Mouse (Mus musculus) heart, embryonic 12.5 days (tissue): ENCODE measurements around the gene Gm614. TPM values are rescaled to one million over a fixed set of nuclear protein-coding genes. Genes with fewer than 3 reads are reported as not detected.

Source experiments
- ATAC-seq: fragments of 200-750 bp; cut with Nextera tagmentation; 2 replicates; pipeline ENCODE4 v1.8.0; 2017; ENCODE audit warnings: moderate TSS enrichment, moderate library complexity; ENCODE audit not compliant: insufficient number of reproducible peaks, low FRiP score
- H3K27ac ChIP-seq: fragments of 300-500 bp; sonication (generic); 2 replicates; pipeline ENCODE4 v1.5.1; 2016; ENCODE audit warnings: mild to moderate bottlenecking, moderate library complexity; ENCODE audit not compliant: poor library complexity, severe bottlenecking
- H3K27me3 ChIP-seq: fragments of 300-500 bp; sonication (generic); replicated peaks from 2 replicates; pipeline ENCODE4 v1.6.1; 2016; ENCODE audit warnings: mild to moderate bottlenecking, moderate library complexity
- H3K36me3 ChIP-seq: fragments of 300-500 bp; sonication (generic); 2 replicates; pipeline ENCODE4 v1.6.1; 2016; ENCODE audit warnings: mild to moderate bottlenecking, moderate library complexity
- H3K4me1 ChIP-seq: fragments of 300-500 bp; sonication (generic); replicated peaks from 2 replicates; pipeline ENCODE4 v1.6.1; 2016; ENCODE audit warnings: mild to moderate bottlenecking
- H3K4me2 ChIP-seq: fragments of 300-500 bp; sonication (generic); 2 replicates; pipeline ENCODE4 v1.6.1; 2016; ENCODE audit warnings: mild to moderate bottlenecking, moderate library complexity
- H3K4me3 ChIP-seq: fragments of 300-500 bp; sonication (generic); 2 replicates; pipeline ENCODE4 v1.5.1; 2016; ENCODE audit warnings: mild to moderate bottlenecking
- H3K9ac ChIP-seq: fragments of 300-500 bp; sonication (generic); 2 replicates; pipeline ENCODE4 v1.6.1; 2016; ENCODE audit warnings: mild to moderate bottlenecking, moderate library complexity
- H3K9me3 ChIP-seq: fragments of 300-500 bp; sonication (generic); replicated peaks from 2 replicates; pipeline ENCODE4 v1.6.1; 2016; ENCODE audit warnings: mild to moderate bottlenecking, moderate library complexity
- WGBS: fragments of 180-500 bp; shearing (Covaris S2); methylation state at CpG from one replicate; pipeline ENCODE4 v1.1.7; 2016; 5-methylcytosine and 5-hydroxymethylcytosine counted together
- polyA plus RNA-seq: library from polyadenylated mRNA; unstranded; fragments of >200 nt; fragmentation: Nextera tagmentation; extraction: Ambion mirVana; gene quantifications from 2 replicates; pipeline ENCODE4 v1.2.1, GENCODE M21; 2016

Gene Gm614
- polyA plus RNA-seq, 1 experiment from 2014 or later: not detected

DNA sequence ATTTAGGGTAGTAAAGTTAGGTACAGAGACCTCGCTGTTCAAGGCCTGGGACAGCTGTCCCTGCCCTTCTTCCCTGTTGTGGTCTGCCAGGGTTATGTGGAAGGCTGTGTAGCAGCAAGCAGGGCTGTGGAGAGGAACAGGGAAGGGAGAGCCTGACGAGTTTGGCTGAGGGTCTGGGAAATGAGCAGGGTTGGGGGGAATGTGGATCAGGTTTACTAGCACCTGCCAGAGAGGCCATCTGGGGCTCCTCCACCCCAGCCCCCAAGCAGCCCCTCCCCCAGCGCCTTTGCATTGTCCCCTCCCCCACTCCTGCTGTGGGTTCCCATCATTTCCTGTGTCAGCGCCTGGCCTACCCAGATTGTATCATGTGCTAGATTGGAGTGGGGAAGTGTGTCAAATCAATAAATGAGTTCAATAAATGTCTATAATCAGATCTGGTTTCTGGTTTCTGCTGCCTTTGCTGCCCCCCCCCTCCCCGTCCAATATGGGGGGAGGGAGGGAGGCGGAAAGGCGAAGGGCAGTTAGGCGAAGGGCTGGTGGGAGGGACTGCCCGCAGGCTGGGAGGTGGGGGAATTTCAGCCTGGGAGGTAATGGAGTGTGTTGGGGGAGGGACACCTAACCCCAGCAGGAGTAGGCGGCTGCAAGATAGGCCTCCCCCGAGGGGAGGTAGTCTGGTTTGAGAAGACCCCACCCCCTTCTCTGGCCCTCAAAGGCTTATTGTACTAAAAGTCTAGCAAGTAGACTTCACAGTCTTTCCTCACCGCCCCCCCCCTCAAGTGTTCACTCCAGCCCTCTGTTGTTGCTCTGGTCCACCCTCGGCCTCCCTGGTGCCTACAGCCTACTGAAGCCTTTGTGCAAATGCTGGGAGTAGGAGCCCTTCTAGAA is 3.1 kb downstream of the Gm614 start:
- H3K36me3 ChIP-seq: peaks cover 12% of the 10 kb centered on the region
- 23% methylated on average over 12 of the region's 13 CpGs for WGBS
- H3K27me3 ChIP-seq: 0 out of 2 replicates have a peak, but pooled peaks cover 5% of the 10 kb centered on the region
- H3K9me3 ChIP-seq: no peaks in the 10 kb centered on the region
- H3K9ac ChIP-seq: 0 out of 2 replicates have a peak overlapping the region, but pooled peaks have one; percentile 20
- peak; percentile 60; the same call in 1 of the 2 replicates for ATAC-seq
- H3K27ac ChIP-seq: peak overlapping the region; percentile 70
- H3K4me3 ChIP-seq: no peak overlapping the region
- peak overlapping the region; percentile 21 for H3K4me2 ChIP-seq
- peaks cover 20% of the 10 kb centered on the region; the same call in 1 of the 2 replicates for H3K4me1 ChIP-seq

DNA sequence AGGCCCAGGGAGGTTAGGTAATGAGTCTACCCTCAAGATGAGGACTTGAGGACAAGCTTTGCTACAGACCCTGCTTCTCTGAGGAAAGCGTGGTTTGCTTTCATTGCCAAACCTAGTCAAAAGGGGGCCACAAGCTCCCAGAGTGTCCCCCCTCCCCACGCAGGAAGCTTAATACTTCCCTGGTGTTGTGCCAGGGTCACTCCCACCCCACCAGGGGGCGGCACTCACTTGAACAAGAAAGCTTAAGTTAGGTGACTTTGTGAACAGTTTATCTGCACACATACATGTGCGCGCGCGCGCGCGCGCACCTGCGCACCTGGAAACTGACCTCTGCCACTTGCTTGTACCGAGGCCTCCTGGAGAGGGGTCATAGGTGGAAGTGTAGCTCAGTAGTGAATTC is 7.2 kb downstream of the Gm614 start:
- Histone ChIP-seq H3K27ac (no peak overlapping the region), H3K4me2 (peak overlapping the region; percentile 77), H3K9me3 (no peaks in the 10 kb centered on the region), H3K36me3 (peaks cover 12% of the 10 kb centered on the region), H3K27me3 (0 out of 2 replicates have a peak, but pooled peaks cover 5% of the 10 kb centered on the region), H3K4me3 (no peak overlapping the region), H3K9ac (no peak overlapping the region), H3K4me1 (peaks cover 17% of the 10 kb centered on the region; the same call in 1 of the 2 replicates)
- ATAC-seq: no peak
- 77% methylated on average over 13 of the region's 13 CpGs for WGBS

DNA sequence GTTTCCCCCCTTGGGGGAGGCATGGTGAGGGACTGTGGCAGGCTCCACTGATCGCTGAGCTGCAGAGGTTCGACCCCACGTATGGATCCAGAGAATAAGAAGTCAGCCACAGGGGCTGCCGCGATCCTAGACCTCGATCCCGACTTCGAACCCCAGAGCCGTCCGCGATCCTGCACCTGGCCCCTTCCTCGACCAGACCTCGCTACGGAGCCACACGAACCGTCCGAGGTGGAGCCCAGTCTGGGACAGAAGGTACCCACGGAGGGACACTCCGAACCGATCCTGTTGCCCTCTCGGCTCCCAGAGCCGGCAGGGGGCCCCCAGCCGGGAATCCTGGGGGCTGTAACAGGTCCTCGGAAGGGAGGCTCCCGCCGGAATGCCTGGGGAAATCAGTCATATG is 9.1 kb downstream of the Gm614 start:
- Histone ChIP-seq H3K27ac (peak overlapping the region; percentile 73), H3K36me3 (peaks cover 12% of the 10 kb centered on the region), H3K4me1 (0 out of 2 replicates have a peak, but pooled peaks cover 3% of the 10 kb centered on the region), H3K4me3 (peak overlapping the region; percentile 60), H3K27me3 (0 out of 2 replicates have a peak, but pooled peaks cover 5% of the 10 kb centered on the region), H3K9ac (peak overlapping the region; percentile 73), H3K9me3 (no peaks in the 10 kb centered on the region), H3K4me2 (peak overlapping the region; percentile 77)
- 22% methylated on average over 26 of the region's 26 CpGs for WGBS
- peak; percentile 29 for ATAC-seq

DNA sequence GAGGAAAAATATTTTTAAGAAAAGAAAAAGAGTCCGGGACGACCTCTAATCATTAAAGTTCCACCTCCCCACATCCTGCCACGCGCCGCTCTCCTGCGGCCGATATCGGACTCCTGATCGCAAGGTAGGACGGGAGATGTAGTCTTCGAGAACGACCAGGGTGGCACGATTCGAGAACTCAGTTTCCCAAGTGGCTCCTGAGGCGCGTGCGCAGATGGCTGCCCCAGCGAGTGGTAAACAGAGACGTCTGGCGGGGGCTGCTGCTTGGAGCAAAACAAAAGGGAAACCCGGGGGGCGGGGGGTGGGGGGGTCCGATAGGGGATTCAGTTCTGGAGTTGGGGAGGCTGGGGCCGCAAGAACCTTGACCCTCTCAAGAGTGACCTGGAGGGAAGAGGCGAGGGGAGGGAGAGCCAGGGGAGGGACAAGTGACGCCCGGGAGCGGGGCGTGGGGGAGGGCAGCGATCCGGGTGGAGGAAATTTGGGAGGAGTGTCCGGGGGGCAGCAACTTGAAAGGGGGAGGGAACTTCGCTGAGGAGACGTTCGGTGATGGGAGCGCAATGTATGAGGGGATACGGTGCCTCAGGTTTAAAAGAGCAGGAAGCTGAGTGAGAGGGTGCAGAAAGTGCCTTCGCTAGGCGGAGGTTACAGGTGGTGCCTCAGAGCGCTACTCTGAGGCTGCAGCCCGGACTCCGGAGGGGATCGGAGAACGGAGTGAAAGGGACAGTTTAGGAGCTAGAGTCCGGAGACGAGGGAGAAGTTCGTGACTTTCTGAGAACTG is 9.7 kb downstream of the Gm614 start, which contains the start of gene Foxo4:
Gene Foxo4 (plus strand): TSS at position 577 of the 778 bp plus-strand sequence.
- ATAC-seq: peak; percentile 90
- WGBS: 19% methylated on average over 47 of the region's 47 CpGs
- H3K27me3 ChIP-seq: 0 out of 2 replicates have a peak, but pooled peaks cover 5% of the 10 kb centered on the region

DNA sequence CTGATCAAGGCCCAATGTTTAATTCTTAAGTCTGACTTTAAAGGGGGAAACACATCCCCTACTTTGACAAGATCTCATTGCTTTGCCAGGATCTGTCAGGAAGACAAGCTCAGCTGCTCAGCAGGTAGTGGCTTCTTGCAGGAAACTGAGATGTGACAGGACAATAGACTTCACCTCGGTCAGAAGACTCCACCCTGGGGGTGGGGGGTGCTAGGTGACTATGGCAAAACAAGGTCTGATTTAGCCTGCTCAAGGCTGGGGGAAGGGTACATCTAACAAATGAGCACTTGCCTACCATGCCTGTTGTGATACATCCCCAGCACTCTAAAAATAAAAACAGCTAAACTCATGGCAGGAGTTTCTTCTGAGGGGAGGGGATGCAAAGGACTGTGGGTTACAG is 18.8 kb downstream of the Gm614 start:
- H3K4me3 ChIP-seq: no peak overlapping the region
- H3K36me3 ChIP-seq: no peaks in the 10 kb centered on the region
- no peaks in the 10 kb centered on the region for H3K9me3 ChIP-seq
- H3K9ac ChIP-seq: no peak overlapping the region
- H3K27me3 ChIP-seq: 0 out of 2 replicates have a peak, but pooled peaks cover 3% of the 10 kb centered on the region
- ATAC-seq: no peak
- H3K27ac ChIP-seq: no peak overlapping the region
- no peaks in the 10 kb centered on the region for H3K4me1 ChIP-seq
- 17% methylated on average over 1 of the region's 1 CpGs for WGBS
- no peak overlapping the region for H3K4me2 ChIP-seq

More for the DNA sequence above, 9.7 kb downstream of the Gm614 start, which contains the start of gene Foxo4:
- Histone ChIP-seq H3K4me1 (0 out of 2 replicates have a peak, but pooled peaks cover 3% of the 10 kb centered on the region), H3K9ac (peak within 1 kb of the TSS; percentile 73), H3K4me3 (peak within 1 kb of the TSS; percentile 60), H3K9me3 (no peaks in the 10 kb centered on the region), H3K36me3 (peaks cover 12% of the 10 kb centered on the region), H3K4me2 (peak within 1 kb of the TSS; percentile 77), H3K27ac (peak within 1 kb of the TSS; percentile 73)

DNA sequence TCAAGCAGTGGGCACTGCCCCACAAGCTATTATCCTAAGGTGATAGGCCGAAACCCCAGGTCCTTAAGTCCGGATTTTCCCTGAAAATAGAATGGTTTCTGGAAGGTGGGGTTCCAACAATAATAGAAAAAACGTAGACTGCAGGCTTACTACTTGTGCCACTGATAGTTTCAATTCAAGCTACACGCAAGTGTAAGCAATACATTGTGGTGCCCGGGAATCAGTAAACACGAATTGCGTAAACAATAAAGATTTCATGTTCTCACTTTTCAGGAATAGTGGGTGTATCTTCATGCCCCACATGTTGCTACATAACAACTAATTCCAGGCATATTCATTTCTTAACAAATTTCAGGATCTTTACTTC is 41.0 kb downstream of the Gm614 start:
- Histone ChIP-seq H3K36me3 (no peaks in the 10 kb centered on the region), H3K27me3 (no peaks in the 10 kb centered on the region), H3K4me1 (no peaks in the 10 kb centered on the region), H3K9me3 (no peaks in the 10 kb centered on the region), H3K9ac (peak overlapping the region; percentile 30; the same call in 1 of the 2 replicates), H3K27ac (no peak overlapping the region), H3K4me3 (peak overlapping the region; percentile 70), H3K4me2 (peak overlapping the region; percentile 70)
- ATAC-seq: no peak
- WGBS: 36% methylated on average over 7 of the region's 7 CpGs

DNA sequence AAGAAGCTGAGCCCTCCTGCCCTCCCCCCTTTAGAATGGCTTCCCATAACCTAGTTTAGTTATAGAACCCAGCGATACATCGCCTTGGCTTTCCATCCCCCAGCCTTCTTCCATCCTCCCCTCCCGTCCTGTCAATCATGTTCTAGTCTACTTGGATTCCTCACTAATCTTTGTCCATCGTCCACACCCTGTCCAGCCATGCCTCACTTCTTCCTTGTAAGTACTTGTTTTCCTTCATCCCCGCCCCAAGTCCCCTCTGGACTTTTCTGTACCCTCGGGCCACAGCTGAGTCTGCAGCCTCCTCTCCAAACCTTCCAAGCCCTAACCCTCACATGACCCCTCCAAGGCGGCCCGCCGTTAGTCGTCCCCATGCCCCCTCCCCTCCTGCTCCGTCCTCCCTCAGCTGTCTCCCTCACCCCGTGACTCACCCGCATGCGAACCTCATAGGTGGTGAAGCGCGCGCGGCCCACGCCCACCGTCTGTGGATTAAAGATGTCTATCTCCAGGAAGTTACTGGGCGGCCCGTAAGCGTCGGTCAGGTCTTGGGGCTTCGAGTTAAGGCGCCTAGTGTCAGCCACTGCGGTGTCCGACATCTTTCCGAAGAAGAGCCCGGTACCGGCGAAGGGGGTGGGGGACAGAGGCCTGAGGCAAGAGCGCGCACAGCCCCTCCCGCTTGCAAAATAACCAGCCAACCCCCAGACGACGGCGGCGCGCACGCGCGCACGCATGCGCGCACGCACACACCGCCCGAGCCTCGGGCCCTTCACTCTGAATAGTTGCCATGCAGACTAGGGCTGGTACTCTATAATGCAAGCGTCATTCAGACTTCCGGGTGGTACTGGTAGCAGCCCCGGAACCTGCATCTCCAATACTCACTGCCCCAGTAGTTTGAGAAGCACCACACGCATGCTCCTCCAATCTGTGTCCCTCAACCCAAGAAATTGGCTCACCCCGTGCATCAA is 41.7 kb downstream of the Gm614 start, which contains the start of gene Snx12:
Gene Snx12 (minus strand): TSS at position 730 of the 962 bp plus-strand sequence.
- Histone ChIP-seq H3K4me3 (peak within 1 kb of the TSS; percentile 70), H3K4me1 (no peaks in the 10 kb centered on the region), H3K9ac (peak within 1 kb of the TSS; percentile 81), H3K9me3 (no peaks in the 10 kb centered on the region), H3K36me3 (no peaks in the 10 kb centered on the region), H3K4me2 (peak within 1 kb of the TSS; percentile 70), H3K27ac (peak within 1 kb of the TSS; percentile 81), H3K27me3 (no peaks in the 10 kb centered on the region)
- WGBS: 14% methylated on average over 55 of the region's 55 CpGs
- ATAC-seq: peak; percentile 96

Other genes starting within 250 kb of the Gm614 start
- 0.23 and 0.29 TPM in 2 replicates for gene Tex11, start 204.3 kb downstream of the Gm614 start, polyA plus RNA-seq
- gene Slc7a3, start 178.0 kb downstream of the Gm614 start, polyA plus RNA-seq: 0.24 and 0.71 TPM in 2 replicates
- gene Snx12, start 41.4 kb downstream of the Gm614 start, polyA plus RNA-seq: 47.4 and 49.5 TPM in 2 replicates
- 1.4 and 1.7 TPM in 2 replicates for gene Foxo4, start 9.5 kb downstream of the Gm614 start, polyA plus RNA-seq
- 10.7 and 11.8 TPM in 2 replicates for gene Il2rg, start 4.3 kb upstream of the Gm614 start, polyA plus RNA-seq
- gene Gm20489, start 5.0 kb upstream of the Gm614 start, polyA plus RNA-seq: not detected in 2 replicates
- gene Med12, start 10.0 kb upstream of the Gm614 start, polyA plus RNA-seq: 30.5 and 30.7 TPM in 2 replicates
- gene Nlgn3, start 35.2 kb upstream of the Gm614 start, polyA plus RNA-seq: 2.2 and 2.9 TPM in 2 replicates
- 0.13 and 0.66 TPM in 2 replicates for gene Gjb1, start 112.4 kb upstream of the Gm614 start, polyA plus RNA-seq
- gene Zmym3, start 156.9 kb upstream of the Gm614 start, polyA plus RNA-seq: 29.9 and 30.0 TPM in 2 replicates
- 290 and 312 TPM in 2 replicates for gene Nono, start 165.3 kb upstream of the Gm614 start, polyA plus RNA-seq
- gene Itgb1bp2, start 185.1 kb upstream of the Gm614 start, polyA plus RNA-seq: 52.7 and 54.9 TPM in 2 replicates